Mouse (Mus musculus) liver, adult 2 months (tissue): ENCODE data around the gene Crip2. TPM values are rescaled to one million over a fixed set of nuclear protein-coding genes. Genes with fewer than 3 reads are reported as not detected.

Experiments
- DNase-seq: peaks from one replicate; pipeline ENCODE4 v3.0.0-alpha.2; 2011; ENCODE audit warnings: low read depth, low spot score; ENCODE audit errors: extremely low read depth
- H3K27ac ChIP-seq: fragments of 200-500 bp; replicated peaks from 2 replicates; pipeline ENCODE4 v1.5.1; 2012; ENCODE audit warnings: low read depth, mild to moderate bottlenecking, control low read depth, inconsistent platforms, low read length; ENCODE audit not compliant: insufficient read depth
- H3K27me3 ChIP-seq: fragments of 200-500 bp; 2 replicates; pipeline ENCODE4 v1.6.1; 2012; ENCODE audit warnings: mild to moderate bottlenecking, moderate library complexity, low read length, inconsistent platforms; ENCODE audit not compliant: control insufficient read depth, insufficient read depth
- H3K36me3 ChIP-seq: fragments of 200-500 bp; 2 replicates; pipeline ENCODE4 v1.6.1; 2012; ENCODE audit warnings: low read length, inconsistent platforms; ENCODE audit not compliant: control insufficient read depth, insufficient read depth
- H3K4me1 ChIP-seq: fragments of 200-500 bp; 2 replicates; pipeline ENCODE4 v1.6.1; 2011; ENCODE audit warnings: low read length; ENCODE audit not compliant: control insufficient read depth, insufficient read depth
- H3K4me3 ChIP-seq: fragments of 200-500 bp; 2 replicates; pipeline ENCODE4 v1.5.1; 2011; ENCODE audit warnings: low read depth, mild to moderate bottlenecking, control low read depth, low read length, moderate library complexity; ENCODE audit not compliant: insufficient read depth
- H3K79me2 ChIP-seq: fragments of 200-500 bp; 2 replicates; pipeline ENCODE4 v1.6.1; 2012; ENCODE audit warnings: inconsistent platforms, mild to moderate bottlenecking, low read length, moderate library complexity; ENCODE audit not compliant: control insufficient read depth, insufficient read depth
- H3K9ac ChIP-seq: fragments of 200-500 bp; 2 replicates; pipeline ENCODE4 v1.6.1; 2012; ENCODE audit warnings: low read depth, mild to moderate bottlenecking, control low read depth, inconsistent platforms, low read length
- CTCF ChIP-seq: fragments of 200-500 bp; IDR thresholded peaks from 2 replicates; pipeline ENCODE4 v1.5.1; 2011; ENCODE audit warnings: low read depth, low read length, control low read depth
- POLR2A ChIP-seq: fragments of 200-500 bp; IDR thresholded peaks from 2 replicates; pipeline ENCODE4 v1.6.1; 2011; ENCODE audit warnings: low read length, control low read depth; ENCODE audit not compliant: insufficient read depth; ENCODE audit errors: extremely low read depth
- WGBS: fragments of 180-500 bp; shearing (Covaris S2); methylation state at CpG from one replicate; pipeline ENCODE4 v1.1.7; 2018; 5-methylcytosine and 5-hydroxymethylcytosine counted together
- polyA plus RNA-seq: library from polyadenylated mRNA; depleted of rRNA; stranded (reverse); fragments of >200 nt; gene quantifications from 2 replicates; pipeline ENCODE4 v1.2.3, GENCODE M21; 2012
- total RNA-seq: library from RNA; depleted of rRNA; stranded (reverse); fragments of >200 nt; gene quantifications from 2 replicates; pipeline ENCODE4 v1.2.3, GENCODE M21; 2014

Gene Crip2
- total and polyA plus RNA-seq, 2 experiments: 24.3 to 245 TPM

DNA sequence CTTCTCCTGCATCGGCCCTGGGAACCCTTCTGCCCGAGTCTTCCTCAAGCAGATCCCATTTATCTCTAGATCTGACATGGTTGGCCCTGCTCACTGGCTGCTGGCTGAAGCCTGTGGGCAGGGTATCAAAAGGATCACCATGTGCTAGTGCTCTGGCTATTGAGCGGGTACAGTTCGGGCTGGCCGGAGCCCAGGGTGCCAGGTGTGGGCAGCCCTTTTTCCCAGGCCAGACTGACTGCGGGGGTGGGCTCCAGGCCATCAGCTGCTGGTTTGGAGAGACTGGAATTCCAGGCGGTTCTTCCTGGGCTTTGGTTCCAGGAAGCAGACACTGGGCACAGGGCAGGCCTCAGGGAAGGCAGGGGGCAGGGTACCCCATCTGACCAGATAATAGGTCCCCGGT lies 7.4 kb downstream of the Crip2 start:
- Histone ChIP-seq H3K36me3 (no peaks in the 10 kb centered on the region; the same call in 1 of the 2 replicates), H3K9ac (no peak overlapping the region), H3K79me2 (no peaks in the 10 kb centered on the region), H3K27me3 (no peaks in the 10 kb centered on the region), H3K4me1 (peaks cover 9% of the 10 kb centered on the region), H3K4me3 (no peak overlapping the region), H3K27ac (no peak overlapping the region)
- WGBS: 75% methylated on average over 8 of the region's 8 CpGs
- DNase-seq: peak; percentile 41
- TF ChIP-seq POLR2A (no peak), CTCF (no peak)

DNA sequence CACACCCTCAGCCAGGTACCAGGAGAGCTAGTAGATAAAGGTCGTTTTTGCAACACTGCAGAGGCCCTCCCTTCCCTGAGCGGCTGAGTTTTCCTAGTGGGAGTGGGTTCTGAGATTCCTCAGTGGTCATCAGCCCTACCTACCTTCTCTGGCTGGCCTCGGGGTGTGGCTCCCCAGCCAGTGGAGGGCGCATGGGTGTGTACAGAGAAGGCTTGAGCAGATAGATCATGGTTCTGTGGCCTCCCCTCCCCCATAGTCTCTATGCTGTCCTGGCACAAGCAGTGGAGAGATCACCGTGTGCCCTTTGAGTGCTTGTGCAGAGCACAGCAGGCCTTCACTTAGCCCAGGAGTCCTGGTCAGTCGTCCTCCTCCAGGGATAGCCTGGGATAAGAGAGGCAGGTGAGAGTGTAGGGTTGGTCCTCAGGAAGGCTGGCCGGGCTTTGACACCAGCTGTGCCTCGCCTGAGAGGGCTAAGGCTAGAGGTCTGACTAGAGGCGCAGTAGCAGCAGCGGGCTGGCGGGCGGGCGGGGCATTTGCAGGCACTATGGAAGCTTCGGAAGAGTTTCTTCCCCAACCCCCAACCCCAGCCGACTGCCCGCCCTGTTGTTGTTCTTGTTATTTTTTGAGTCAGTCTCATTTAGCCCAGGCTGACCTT lies 8.5 kb downstream of the Crip2 start:
- no peak overlapping the region for H3K27ac ChIP-seq
- WGBS: 44% methylated on average over 16 of the region's 16 CpGs
- no peak overlapping the region for H3K4me3 ChIP-seq

DNA sequence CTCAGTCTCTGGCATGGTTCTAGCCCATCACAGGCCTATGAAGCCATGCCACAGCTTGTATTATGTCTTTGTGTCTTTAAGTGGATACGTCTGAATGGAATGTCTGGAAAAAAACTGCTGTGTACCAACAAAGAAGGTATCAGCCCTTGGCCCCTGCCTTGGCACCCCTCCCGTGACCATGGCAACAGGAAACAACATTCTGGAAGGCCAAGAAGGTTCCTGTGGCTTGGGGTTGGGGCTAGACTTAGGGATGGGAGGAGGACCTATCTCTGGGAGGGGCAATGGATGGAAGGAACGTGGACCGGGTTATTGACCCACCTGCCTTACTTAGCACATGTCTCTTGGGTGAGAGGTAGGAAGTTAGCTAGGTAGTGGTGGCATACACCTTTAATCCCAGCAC lies 9.3 kb downstream of the Crip2 start:
- WGBS: 82% methylated on average over 4 of the region's 4 CpGs
- Histone ChIP-seq H3K36me3 (no peaks in the 10 kb centered on the region), H3K79me2 (no peaks in the 10 kb centered on the region), H3K4me3 (no peak overlapping the region), H3K9ac (no peak overlapping the region), H3K27me3 (no peaks in the 10 kb centered on the region), H3K4me1 (peaks cover 9% of the 10 kb centered on the region), H3K27ac (no peak overlapping the region)
- TF ChIP-seq CTCF: no peak
- TF ChIP-seq POLR2A: no peak
- DNase-seq: no peak

More for the DNA sequence above, 8.5 kb downstream of the Crip2 start:
- no peaks in the 10 kb centered on the region for H3K79me2 ChIP-seq
- H3K4me1 ChIP-seq: peaks cover 9% of the 10 kb centered on the region
- DNase-seq: peak; percentile 61
- no peak for TF ChIP-seq POLR2A
- TF ChIP-seq CTCF: peak; percentile 45
- H3K36me3 ChIP-seq: no peaks in the 10 kb centered on the region; the same call in 1 of the 2 replicates
- no peak overlapping the region for H3K9ac ChIP-seq
- H3K27me3 ChIP-seq: no peaks in the 10 kb centered on the region

DNA sequence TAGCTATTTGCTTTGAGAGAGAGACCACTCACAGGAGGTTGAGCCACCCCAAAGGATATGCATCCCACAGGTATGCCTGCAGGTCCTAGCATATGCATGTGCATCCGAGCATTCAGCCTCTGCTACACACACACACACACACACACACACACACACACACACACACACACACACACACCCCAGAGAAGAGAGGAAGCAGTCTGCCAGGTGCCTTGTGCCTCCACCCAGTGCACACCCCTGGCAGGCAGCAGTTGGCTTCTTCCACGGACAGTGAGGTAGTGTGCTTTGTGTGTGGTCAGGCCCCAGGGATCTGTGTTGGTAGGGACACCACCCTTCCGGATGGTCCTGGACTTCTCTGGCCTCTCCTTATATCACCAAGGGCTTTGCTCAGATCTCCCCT lies 9.9 kb downstream of the Crip2 start:
- no peak overlapping the region for H3K27ac ChIP-seq
- no peak overlapping the region for H3K9ac ChIP-seq
- no peaks in the 10 kb centered on the region for H3K36me3 ChIP-seq
- H3K27me3 ChIP-seq: no peaks in the 10 kb centered on the region
- TF ChIP-seq CTCF (no peak), POLR2A (no peak)
- no peaks in the 10 kb centered on the region for H3K79me2 ChIP-seq
- WGBS: 96% methylated on average over 3 of the region's 3 CpGs
- H3K4me1 ChIP-seq: peaks cover 9% of the 10 kb centered on the region
- no peak for DNase-seq
- no peak overlapping the region for H3K4me3 ChIP-seq

DNA sequence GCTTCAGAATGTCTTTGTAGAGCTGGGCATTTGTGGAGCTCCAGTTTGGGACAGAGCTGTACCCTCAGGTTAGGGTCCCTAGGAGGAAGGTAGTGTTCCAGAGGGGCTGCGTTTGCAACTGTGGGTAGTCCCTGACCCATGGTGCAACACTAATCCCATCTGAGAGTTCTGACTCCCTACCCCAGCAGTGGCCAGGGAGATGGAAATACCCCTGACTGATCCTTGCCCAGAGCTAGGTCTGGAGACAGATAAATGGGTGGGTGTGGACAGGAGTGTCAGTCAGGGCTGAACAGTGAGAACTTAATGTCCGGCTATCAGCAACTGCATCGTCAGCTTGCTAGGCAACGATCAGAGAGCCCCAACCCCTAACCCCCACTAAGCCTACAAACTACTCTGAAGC lies 10.6 kb downstream of the Crip2 start:
- H3K4me1 ChIP-seq: peaks cover 9% of the 10 kb centered on the region

DNA sequence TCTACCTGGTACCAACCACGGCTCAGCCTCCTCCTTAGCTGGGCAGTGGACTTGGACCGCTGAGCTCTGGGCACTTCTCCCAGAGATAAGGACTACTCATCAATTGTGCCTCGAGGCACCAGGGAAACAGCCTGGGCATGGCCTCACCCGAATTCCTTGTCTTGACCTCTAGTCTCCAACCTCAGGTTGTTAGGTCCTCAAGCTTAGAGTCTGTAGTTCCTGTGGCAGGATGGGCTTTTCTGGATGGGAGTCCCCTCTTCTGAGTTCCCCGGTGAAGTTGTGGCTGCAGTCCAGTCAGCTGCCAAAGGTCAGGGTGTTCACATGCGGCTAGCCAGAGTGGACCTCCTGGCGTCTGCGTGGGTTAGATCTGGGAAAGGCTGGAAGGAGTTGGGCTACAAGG lies 11.0 kb downstream of the Crip2 start:
- Histone ChIP-seq H3K36me3 (no peaks in the 10 kb centered on the region), H3K79me2 (no peaks in the 10 kb centered on the region), H3K4me3 (no peak overlapping the region), H3K9ac (no peak overlapping the region), H3K27me3 (no peaks in the 10 kb centered on the region), H3K4me1 (peaks cover 9% of the 10 kb centered on the region), H3K27ac (no peak overlapping the region)
- WGBS: 10% methylated on average over 8 of the region's 8 CpGs
- TF ChIP-seq POLR2A: no peak
- TF ChIP-seq CTCF: no peak
- peak; percentile 59 for DNase-seq

More for the DNA sequence above, 10.6 kb downstream of the Crip2 start:
- H3K27ac ChIP-seq: no peak overlapping the region
- no peaks in the 10 kb centered on the region for H3K27me3 ChIP-seq
- no peak overlapping the region for H3K9ac ChIP-seq
- WGBS: 82% methylated on average over 4 of the region's 4 CpGs
- TF ChIP-seq POLR2A (no peak), CTCF (no peak)
- H3K36me3 ChIP-seq: no peaks in the 10 kb centered on the region
- DNase-seq: no peak
- H3K4me3 ChIP-seq: no peak overlapping the region
- H3K79me2 ChIP-seq: no peaks in the 10 kb centered on the region
